ENCODE assay signal across 8 mouse cellular contexts in the genomic region with DNA sequence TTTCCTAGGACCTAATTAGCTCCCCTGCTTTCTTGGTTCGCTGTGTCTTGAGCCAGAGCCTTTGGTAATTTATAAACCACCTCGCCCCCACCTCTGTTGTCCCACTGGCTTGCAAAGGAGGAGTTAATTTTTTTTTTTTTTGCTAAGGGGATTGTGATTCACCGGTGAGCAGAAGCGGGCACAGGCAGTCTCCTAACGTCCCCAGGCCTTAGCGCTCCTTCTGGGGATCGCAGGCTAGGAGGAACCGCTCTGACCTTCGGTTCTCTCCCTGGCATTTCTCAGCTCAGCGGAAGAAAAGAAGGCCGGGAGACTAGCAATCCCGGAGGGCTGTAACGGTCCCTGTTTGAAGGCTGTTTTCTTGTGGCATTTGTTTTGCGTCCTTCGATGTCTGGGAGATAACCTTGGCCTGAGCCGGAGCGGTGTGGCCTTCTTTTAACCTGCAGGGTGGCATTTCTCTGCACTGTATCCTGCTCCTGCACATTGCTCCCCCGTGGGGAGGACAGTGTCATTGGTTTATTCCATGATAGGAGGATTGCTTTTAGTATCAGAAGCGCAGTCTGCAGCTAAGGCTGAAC. TPM values are rescaled to one million over a fixed set of nuclear protein-coding genes. Genes with fewer than 3 reads are reported as not detected.
DNase-seq lines count a peak whose midpoint lies in the region; ATAC-seq lines count a peak whose summit lies in the region.

No protein-coding gene starts in this region.

- no peak for ATAC-seq in forebrain, embryonic 12.5 days (ENCODE audit: low FRiP score)
- ATAC-seq in hindbrain, embryonic 14.5 days (ENCODE audit: low FRiP score): no peak
- no peak for ATAC-seq in midbrain, embryonic 14.5 days (ENCODE audit: low FRiP score, low TSS enrichment)

- WGBS in forebrain, embryonic 12.5 days: 14% methylated on average over 19 of the region's 19 CpGs
- 11% methylated on average over 19 of the region's 19 CpGs for WGBS in hindbrain, embryonic 14.5 days
- 10% methylated on average over 19 of the region's 19 CpGs for WGBS in midbrain, embryonic 14.5 days

- peak; percentile 46 for DNase-seq in layer of hippocampus, adult 11-12 months (ENCODE audit: low spot score)
- DNase-seq in layer of hippocampus, adult 9-10 months (ENCODE audit: low spot score): no peak
- DNase-seq in brain, adult 2 months (ENCODE audit: low read depth, low spot score): peak; percentile 86
- DNase-seq in hindbrain, embryonic 14.5 days (ENCODE audit: low spot score): no peak
- peak; percentile 43 for DNase-seq in left cerebral cortex, adult 11 months (ENCODE audit: low spot score)
- DNase-seq in midbrain, embryonic 14.5 days: peak; percentile 54
- no peak for DNase-seq in T-cell, adult 2 months (ENCODE audit: low spot score)

- no peak overlapping the region for H3K27ac ChIP-seq in forebrain, embryonic 12.5 days
- H3K27ac ChIP-seq in hindbrain, embryonic 14.5 days: no peak overlapping the region
- 0 out of 2 replicates have a peak overlapping the region, but pooled peaks have one; percentile 13 for H3K27ac ChIP-seq in midbrain, embryonic 14.5 days (replicated peaks; ENCODE audit: low read depth, low read length)

- H3K9ac ChIP-seq in forebrain, embryonic 12.5 days: peak overlapping the region; percentile 70
- H3K9ac ChIP-seq in hindbrain, embryonic 14.5 days: peak overlapping the region; percentile 60
- H3K9ac ChIP-seq in midbrain, embryonic 14.5 days (replicated peaks; ENCODE audit: low read length): peak overlapping the region; percentile 61

- 0 out of 2 replicates have a peak, but pooled peaks cover 8% of the 10 kb centered on the region for H3K27me3 ChIP-seq in forebrain, embryonic 12.5 days
- no peaks in the 10 kb centered on the region for H3K27me3 ChIP-seq in hindbrain, embryonic 14.5 days (ENCODE audit: control insufficient read depth, insufficient read depth, low read length)
- H3K27me3 ChIP-seq in midbrain, embryonic 14.5 days (ENCODE audit: control insufficient read depth, insufficient read depth, low read length): no peaks in the 10 kb centered on the region

- no peaks in the 10 kb centered on the region for H3K36me3 ChIP-seq in forebrain, embryonic 12.5 days (replicated peaks)
- no peaks in the 10 kb centered on the region for H3K36me3 ChIP-seq in hindbrain, embryonic 14.5 days (replicated peaks; ENCODE audit: control insufficient read depth, insufficient read depth)
- no peaks in the 10 kb centered on the region for H3K36me3 ChIP-seq in midbrain, embryonic 14.5 days (ENCODE audit: control insufficient read depth, insufficient read depth, low read length)

- H3K4me1 ChIP-seq in forebrain, embryonic 12.5 days: peaks cover 4% of the 10 kb centered on the region
- H3K4me1 ChIP-seq in hindbrain, embryonic 14.5 days (replicated peaks; ENCODE audit: control insufficient read depth, insufficient read depth, low read length): no peaks in the 10 kb centered on the region; the same call in 1 of the 2 replicates
- H3K4me1 ChIP-seq in midbrain, embryonic 14.5 days (ENCODE audit: control insufficient read depth, insufficient read depth, low read length): no peaks in the 10 kb centered on the region

- no peaks in the 10 kb centered on the region for H3K9me3 ChIP-seq in forebrain, embryonic 12.5 days
- H3K9me3 ChIP-seq in hindbrain, embryonic 14.5 days (ENCODE audit: control insufficient read depth, low read length): no peaks in the 10 kb centered on the region
- H3K9me3 ChIP-seq in midbrain, embryonic 14.5 days (ENCODE audit: control insufficient read depth, low read length): no peaks in the 10 kb centered on the region

- H3K4me2 ChIP-seq in forebrain, embryonic 12.5 days: peak overlapping the region; percentile 92
- peak overlapping the region; percentile 88 for H3K4me2 ChIP-seq in hindbrain, embryonic 14.5 days (replicated peaks)
- H3K4me2 ChIP-seq in midbrain, embryonic 14.5 days (ENCODE audit: low read length): peak overlapping the region; percentile 93

- H3K4me3 ChIP-seq in forebrain, embryonic 12.5 days (replicated peaks): peak overlapping the region; percentile 68
- H3K4me3 ChIP-seq in hindbrain, embryonic 14.5 days (replicated peaks; ENCODE audit: low read length): peak overlapping the region; percentile 67
- H3K4me3 ChIP-seq in midbrain, embryonic 14.5 days (replicated peaks; ENCODE audit: low read depth, low read length): peak overlapping the region; percentile 66

RNA-seq across cellular contexts. Expression of a gene that starts 0.9 kb away (rescaled TPM):
- 4.1 and 4.4 TPM in 2 replicates for polyA plus RNA-seq in forebrain, embryonic 12.5 days (2016; fragmentation: Nextera tagmentation; extraction: Ambion mirVana)
- 11.5 and 15.8 TPM in 2 replicates for polyA plus RNA-seq in hindbrain, embryonic 14.5 days (2014; fragmentation: Nextera tagmentation; extraction: Ambion mirVana)
- 8.9 and 10.9 TPM in 2 replicates for polyA plus RNA-seq in midbrain, embryonic 14.5 days (2014; fragmentation: Nextera tagmentation; extraction: Ambion mirVana)

RNA-seq across cellular contexts. Expression of a gene that starts 30.0 kb away (rescaled TPM):
- 99.1 and 108 TPM in 2 replicates for polyA plus RNA-seq in forebrain, embryonic 12.5 days (2016; fragmentation: Nextera tagmentation; extraction: Ambion mirVana)
- polyA plus RNA-seq in hindbrain, embryonic 14.5 days (2014; fragmentation: Nextera tagmentation; extraction: Ambion mirVana): 10.0 and 13.1 TPM in 2 replicates
- polyA plus RNA-seq in midbrain, embryonic 14.5 days (2014; fragmentation: Nextera tagmentation; extraction: Ambion mirVana): 6.1 and 16.9 TPM in 2 replicates

Comparison
In these comparisons a context has a peak if more than half of its experiments do, and no peak if none do; other contexts are left out.
1. DNase-seq: peak in layer of hippocampus, adult 11-12 months (single experiment), brain, adult 2 months (single experiment), left cerebral cortex, adult 11 months (single experiment) and midbrain, embryonic 14.5 days (single experiment); none in layer of hippocampus, adult 9-10 months (single experiment), hindbrain, embryonic 14.5 days (single experiment) and T-cell, adult 2 months (single experiment).
2. Peak in every context shown above with its lines, with median percentiles within 50 percentile points of each other: H3K4me2 ChIP-seq, H3K4me3 ChIP-seq and H3K9ac ChIP-seq.